Mouse (Mus musculus): ENCODE measurements around the gene Ubl3. TPM values are rescaled to one million over a fixed set of nuclear protein-coding genes. Genes with fewer than 3 reads are reported as not detected.

Gene Ubl3
- total and polyA plus RNA-seq, 3 experiments = 23.5 to 36.4 (median 34.4) TPM

DNA sequence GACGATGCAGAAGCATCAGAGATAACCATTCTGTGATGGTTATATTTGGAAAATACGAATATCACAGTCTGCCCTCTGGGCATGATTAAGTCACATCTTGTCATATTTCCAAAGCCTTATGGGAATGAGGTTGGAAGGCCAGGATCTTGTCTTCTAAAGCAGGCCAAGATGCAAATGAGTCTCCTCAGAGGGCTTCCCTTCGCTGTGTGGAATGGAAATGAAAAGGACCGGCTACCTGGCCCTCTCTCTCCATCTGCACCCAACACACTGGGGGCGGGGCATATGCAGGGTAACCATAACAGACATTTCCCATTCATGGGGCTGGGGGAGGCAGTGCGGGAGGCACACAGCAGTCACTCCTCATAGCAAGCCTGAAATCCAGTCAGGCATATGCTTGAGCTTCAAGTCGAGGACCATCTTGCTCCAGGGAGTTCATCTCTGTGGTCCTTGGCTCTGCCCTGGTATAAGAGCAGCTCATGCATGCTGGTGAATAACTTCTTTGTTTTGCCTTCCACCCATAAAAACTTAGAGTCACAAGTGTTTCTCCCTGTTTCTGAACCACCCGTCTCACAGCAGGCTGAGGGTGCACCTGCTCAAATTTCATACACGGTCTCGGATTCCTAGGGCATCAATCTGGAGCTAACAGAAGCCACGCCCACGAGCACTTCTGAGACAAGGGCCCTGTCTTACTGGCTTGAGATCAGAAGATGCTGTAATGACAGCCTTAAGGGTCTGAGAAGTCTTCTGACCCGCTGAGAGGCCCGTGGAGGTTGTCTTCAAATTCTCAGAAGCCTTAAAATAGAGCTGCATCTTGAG, 83.8 kb downstream of the Ubl3 start:
- TF ChIP-seq POLR2AphosphoS5 (IDR thresholded peaks at IDR 0.05; ENCODE audit: insufficient replicate concordance, low read depth, low read length) (no peak), TAL1 (conservative IDR thresholded peaks at IDR 0.05; ENCODE audit: low read depth, low read length) (no peak)
- no peak for ATAC-seq (ENCODE audit: extremely low read depth, insufficient number of reproducible peaks, low FRiP score, poor library complexity, severe bottlenecking)
- H3K4me1 ChIP-seq (ENCODE audit: insufficient read depth, low read depth, low read length) = no peaks in the 10 kb centered on the region
- peaks cover 28% of the 10 kb centered on the region for H3K9me3 ChIP-seq (replicated peaks)
- H3K36me3 ChIP-seq (replicated peaks) = no peaks in the 10 kb centered on the region
- H3K4me3 ChIP-seq (ENCODE audit: low read depth, low read length) = no peak overlapping the region
- H3K27me3 ChIP-seq (ENCODE audit: insufficient read depth, low read length) = no peaks in the 10 kb centered on the region
- no peak for DNase-seq (ENCODE audit: low spot score)

DNA sequence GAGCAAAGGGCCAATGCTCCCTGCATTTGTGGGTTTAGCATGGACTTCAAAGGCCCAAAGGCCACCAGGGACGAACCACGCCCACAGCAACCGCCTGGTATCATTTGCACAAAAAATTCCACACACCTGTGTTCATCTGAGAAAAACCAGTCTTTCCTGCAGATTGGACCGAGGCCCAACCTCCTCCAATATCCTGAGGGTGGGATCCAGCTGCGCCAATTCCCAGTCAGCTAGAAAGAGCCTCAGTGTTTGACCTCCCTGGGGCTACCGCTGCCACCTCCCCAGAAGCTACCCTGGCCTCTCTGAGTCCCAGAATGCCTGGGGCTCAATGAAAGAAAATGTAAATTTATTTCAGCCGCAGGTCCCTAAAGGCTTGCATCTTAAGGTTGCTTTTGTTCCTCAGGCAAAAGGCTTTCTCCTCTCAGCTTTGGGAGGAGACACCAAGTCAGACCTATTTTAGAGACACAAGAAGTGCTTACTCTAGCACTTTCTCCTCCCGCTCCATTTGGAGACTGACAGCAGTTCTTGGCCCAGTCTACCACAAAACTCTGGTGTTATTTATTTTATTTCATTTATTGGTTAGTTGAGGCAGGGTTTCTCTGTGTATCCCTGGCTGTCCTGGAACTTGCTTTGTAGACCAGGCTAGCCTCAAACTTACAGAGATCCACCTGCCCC, 85.5 kb downstream of the Ubl3 start:
- ATAC-seq (ENCODE audit: extremely low read depth, insufficient number of reproducible peaks, low FRiP score, poor library complexity, severe bottlenecking) (no peak), DNase-seq (ENCODE audit: low spot score) (no peak)
- no peak overlapping the region for H3K4me3 ChIP-seq (ENCODE audit: low read depth, low read length)
- H3K27me3 ChIP-seq (ENCODE audit: insufficient read depth, low read length) = no peaks in the 10 kb centered on the region
- no peak for TF ChIP-seq POLR2AphosphoS5 (IDR thresholded peaks at IDR 0.05; ENCODE audit: insufficient replicate concordance, low read depth, low read length)
- TF ChIP-seq GATA2 (IDR thresholded peaks at IDR 0.05; ENCODE audit: borderline replicate concordance, low read depth, low read length) = no peak
- no peak for TF ChIP-seq GATA1 (IDR thresholded peaks at IDR 0.05; ENCODE audit: borderline replicate concordance, low read length)
- H3K36me3 ChIP-seq (replicated peaks) = no peaks in the 10 kb centered on the region
- peaks cover 18% of the 10 kb centered on the region for H3K9me3 ChIP-seq (replicated peaks)
- no peaks in the 10 kb centered on the region for H3K4me1 ChIP-seq (ENCODE audit: insufficient read depth, low read depth, low read length)

DNA sequence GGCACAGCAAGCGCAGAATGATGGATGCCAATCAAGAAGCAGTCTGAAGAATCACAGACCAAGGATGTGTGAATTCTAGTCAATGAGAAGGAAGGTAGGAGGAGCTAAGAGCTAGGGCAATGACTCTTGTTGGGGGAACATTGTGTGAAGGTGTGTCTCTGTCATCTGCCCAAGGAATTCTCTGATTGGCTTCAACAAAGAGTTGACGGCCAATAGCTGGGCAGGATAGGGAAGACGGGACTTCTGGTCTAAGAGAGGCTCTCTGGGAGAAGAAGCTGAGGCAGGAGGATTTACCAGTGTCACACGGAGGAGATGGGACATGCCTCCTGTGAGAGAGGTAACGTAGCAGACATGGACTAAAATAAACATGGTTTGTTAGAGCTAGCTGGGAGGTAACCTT, 86.5 kb downstream of the Ubl3 start:
- Histone ChIP-seq H3K4me3 (ENCODE audit: low read depth, low read length) (no peak overlapping the region), H3K9me3 (replicated peaks) (peaks cover 16% of the 10 kb centered on the region), H3K27me3 (ENCODE audit: insufficient read depth, low read length) (no peaks in the 10 kb centered on the region), H3K36me3 (replicated peaks) (no peaks in the 10 kb centered on the region), H3K4me1 (ENCODE audit: insufficient read depth, low read depth, low read length) (no peaks in the 10 kb centered on the region)
- ATAC-seq (ENCODE audit: extremely low read depth, insufficient number of reproducible peaks, low FRiP score, poor library complexity, severe bottlenecking) = no peak
- no peak for DNase-seq (ENCODE audit: low spot score)
- TF ChIP-seq GATA2 (IDR thresholded peaks at IDR 0.05; ENCODE audit: borderline replicate concordance, low read depth, low read length) = no peak
- no peak for TF ChIP-seq CTCF (IDR thresholded peaks at IDR 0.05; ENCODE audit: low read depth, low read length)
- no peak for TF ChIP-seq GATA1 (IDR thresholded peaks at IDR 0.05; ENCODE audit: borderline replicate concordance, low read length)
- no peak for TF ChIP-seq TAL1 (conservative IDR thresholded peaks at IDR 0.05; ENCODE audit: low read depth, low read length)
- no peak for TF ChIP-seq POLR2AphosphoS5 (IDR thresholded peaks at IDR 0.05; ENCODE audit: insufficient replicate concordance, low read depth, low read length)

DNA sequence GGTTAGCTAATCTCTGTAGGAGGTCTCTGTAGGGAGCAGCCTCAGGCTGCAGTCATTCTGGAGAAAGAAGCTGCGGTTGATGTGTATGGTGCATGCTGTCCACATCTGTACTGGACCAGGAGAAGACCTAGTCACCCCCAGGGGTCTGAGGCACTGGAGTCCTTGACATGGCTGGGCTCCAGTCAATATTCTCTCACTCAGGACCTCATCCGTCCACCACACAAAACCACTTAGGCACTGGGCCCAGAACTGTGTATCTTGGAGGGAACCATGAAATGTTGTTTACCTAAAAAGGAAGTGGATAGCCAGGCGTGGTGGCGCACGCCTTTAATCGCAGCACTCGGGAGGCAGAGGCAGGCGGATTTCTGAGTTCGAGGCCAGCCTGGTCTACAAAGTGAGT, 87.5 kb downstream of the Ubl3 start:
- H3K4me3 ChIP-seq (ENCODE audit: low read depth, low read length) = no peak overlapping the region
- ATAC-seq (ENCODE audit: extremely low read depth, insufficient number of reproducible peaks, low FRiP score, poor library complexity, severe bottlenecking) = no peak
- peaks cover 20% of the 10 kb centered on the region for H3K9me3 ChIP-seq (replicated peaks)
- no peaks in the 10 kb centered on the region for H3K36me3 ChIP-seq (replicated peaks)
- H3K4me1 ChIP-seq (ENCODE audit: insufficient read depth, low read depth, low read length) = no peaks in the 10 kb centered on the region
- no peaks in the 10 kb centered on the region for H3K27me3 ChIP-seq (ENCODE audit: insufficient read depth, low read length)
- DNase-seq (ENCODE audit: low spot score) = no peak
- no peak for TF ChIP-seq CTCF (IDR thresholded peaks at IDR 0.05; ENCODE audit: low read depth, low read length)
- TF ChIP-seq GATA1 (IDR thresholded peaks at IDR 0.05; ENCODE audit: borderline replicate concordance, low read length) = no peak
- no peak for TF ChIP-seq TAL1 (conservative IDR thresholded peaks at IDR 0.05; ENCODE audit: low read depth, low read length)

DNA sequence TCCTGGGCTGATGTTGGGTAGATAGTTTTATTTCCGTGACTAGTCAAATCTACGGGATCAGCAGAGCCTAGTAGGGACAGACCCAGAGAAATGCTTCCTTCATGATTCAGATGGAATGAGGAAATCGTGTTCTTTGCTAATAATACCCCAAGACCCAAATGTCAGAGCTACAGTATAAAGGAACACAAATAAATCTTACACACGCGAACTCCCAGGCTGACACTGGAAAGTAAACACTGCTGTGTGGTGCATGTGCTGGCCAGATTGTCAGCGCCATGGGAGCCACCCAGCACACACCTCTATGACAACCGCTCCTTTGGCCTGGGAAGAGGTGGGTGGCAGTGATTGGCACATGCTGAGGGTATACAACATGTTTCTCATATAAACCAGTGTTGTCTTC, 88.1 kb downstream of the Ubl3 start:
- H3K9me3 ChIP-seq (replicated peaks) = peaks cover 20% of the 10 kb centered on the region
- no peaks in the 10 kb centered on the region for H3K4me1 ChIP-seq (ENCODE audit: insufficient read depth, low read depth, low read length)
- DNase-seq (ENCODE audit: low spot score) (no peak), ATAC-seq (ENCODE audit: extremely low read depth, insufficient number of reproducible peaks, low FRiP score, poor library complexity, severe bottlenecking) (no peak)
- no peak overlapping the region for H3K4me3 ChIP-seq (ENCODE audit: low read depth, low read length)
- H3K36me3 ChIP-seq (replicated peaks) = no peaks in the 10 kb centered on the region
- no peaks in the 10 kb centered on the region for H3K27me3 ChIP-seq (ENCODE audit: insufficient read depth, low read length)
- TF ChIP-seq POLR2AphosphoS5 (IDR thresholded peaks at IDR 0.05; ENCODE audit: insufficient replicate concordance, low read depth, low read length) (no peak), GATA2 (IDR thresholded peaks at IDR 0.05; ENCODE audit: borderline replicate concordance, low read depth, low read length) (no peak), CTCF (IDR thresholded peaks at IDR 0.05; ENCODE audit: low read depth, low read length) (no peak), GATA1 (IDR thresholded peaks at IDR 0.05; ENCODE audit: borderline replicate concordance, low read length) (no peak), TAL1 (conservative IDR thresholded peaks at IDR 0.05; ENCODE audit: low read depth, low read length) (no peak)

DNA sequence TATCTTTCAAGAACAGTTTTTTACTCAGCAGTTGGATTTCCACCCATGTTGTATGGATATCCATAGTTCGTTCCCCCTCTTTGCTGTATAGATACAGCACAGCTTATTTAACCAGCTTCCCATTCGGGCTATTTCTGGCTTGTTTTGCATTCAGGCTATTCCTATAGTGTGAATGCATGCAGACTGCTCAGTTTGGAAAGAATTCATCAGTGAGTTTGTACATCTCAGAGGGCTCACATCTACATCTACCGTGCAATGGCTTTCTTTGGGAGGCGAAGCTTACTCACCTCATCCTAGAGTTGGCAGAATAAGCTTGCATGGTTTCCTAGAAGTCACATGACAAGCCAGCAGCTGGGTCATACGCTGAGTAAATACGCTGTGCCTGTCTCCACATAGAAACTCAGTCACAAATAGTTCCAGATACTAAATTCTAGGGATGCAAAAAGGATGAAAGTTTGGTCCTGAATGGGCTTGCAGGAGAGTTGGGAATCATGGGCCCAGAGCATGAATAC, 88.8 kb downstream of the Ubl3 start:
- TF ChIP-seq GATA1 (IDR thresholded peaks at IDR 0.05; ENCODE audit: borderline replicate concordance, low read length) (no peak), GATA2 (IDR thresholded peaks at IDR 0.05; ENCODE audit: borderline replicate concordance, low read depth, low read length) (no peak)
- no peak for ATAC-seq (ENCODE audit: extremely low read depth, insufficient number of reproducible peaks, low FRiP score, poor library complexity, severe bottlenecking)
- no peak for DNase-seq (ENCODE audit: low spot score)
- H3K27me3 ChIP-seq (ENCODE audit: insufficient read depth, low read length) = no peaks in the 10 kb centered on the region
- H3K36me3 ChIP-seq (replicated peaks) = no peaks in the 10 kb centered on the region
- no peak overlapping the region for H3K4me3 ChIP-seq (ENCODE audit: low read depth, low read length)
- no peaks in the 10 kb centered on the region for H3K4me1 ChIP-seq (ENCODE audit: insufficient read depth, low read depth, low read length)
- peaks cover 20% of the 10 kb centered on the region for H3K9me3 ChIP-seq (replicated peaks)

Other genes starting within 250 kb of the Ubl3 start
- 86.4 and 102 TPM in 2 replicates for gene Slc7a1, start 152.9 kb downstream of the Ubl3 start, total RNA-seq (2014; fragmentation: Nextera tagmentation)
- gene Slc7a1, start 152.9 kb downstream of the Ubl3 start, total RNA-seq (2017) = 15.6 and 20.2 TPM in 2 replicates
- 42.2 and 44.5 TPM in 2 replicates for gene Slc7a1, start 152.9 kb downstream of the Ubl3 start, polyA plus RNA-seq (2012)